Mouse (Mus musculus) hindbrain, postnatal 0 days (tissue): Measurements from ENCODE around the gene Pmepa1. TPM values are rescaled to one million over a fixed set of nuclear protein-coding genes. Genes with fewer than 3 reads are reported as not detected.

ENCODE experiments used
- ATAC-seq: fragments of 200-750 bp; cut with Nextera tagmentation; 2 replicates; pipeline ENCODE4 v1.8.0; 2017; ENCODE audit warnings: mild to moderate bottlenecking, moderate TSS enrichment, moderate library complexity
- DNase-seq: peaks from one replicate; pipeline ENCODE4 v3.0.0-alpha.2; 2015; ENCODE audit warnings: low spot score
- H3K27ac ChIP-seq: fragments of 300-500 bp; sonication (generic); 2 replicates; pipeline ENCODE4 v1.5.1; 2014; ENCODE audit warnings: mild to moderate bottlenecking
- H3K27me3 ChIP-seq: fragments of 300-500 bp; sonication (generic); 2 replicates; pipeline ENCODE4 v1.6.1; 2014; ENCODE audit warnings: low read length, mixed read lengths; ENCODE audit not compliant: insufficient read depth
- H3K36me3 ChIP-seq: fragments of 300-500 bp; sonication (generic); 2 replicates; pipeline ENCODE4 v1.6.1; 2014; ENCODE audit warnings: low read length, mixed read lengths; ENCODE audit not compliant: insufficient read depth
- H3K4me1 ChIP-seq: fragments of 300-500 bp; sonication (generic); 2 replicates; pipeline ENCODE4 v1.6.1; 2014; ENCODE audit warnings: antibody characterized with exemption, low read length, mixed read lengths; ENCODE audit not compliant: insufficient read depth
- H3K4me2 ChIP-seq: fragments of 300-500 bp; sonication (generic); 2 replicates; pipeline ENCODE4 v1.6.1; 2014; ENCODE audit warnings: low read depth, mild to moderate bottlenecking, low read length, moderate library complexity, mixed read lengths
- H3K4me3 ChIP-seq: fragments of 300-500 bp; sonication (generic); 2 replicates; pipeline ENCODE4 v1.5.1; 2014; ENCODE audit warnings: low read length
- H3K9ac ChIP-seq: fragments of 300-500 bp; sonication (generic); replicated peaks from 2 replicates; pipeline ENCODE4 v1.6.1; 2014; ENCODE audit warnings: mild to moderate bottlenecking, low read length, moderate library complexity, mixed read lengths
- H3K9me3 ChIP-seq: fragments of 300-500 bp; sonication (generic); 2 replicates; pipeline ENCODE4 v1.6.1; 2016; ENCODE audit warnings: low read length, mixed read lengths
- CTCF ChIP-seq: IDR thresholded peaks from 2 replicates; pipeline ENCODE4 v1.5.1; 2016; ENCODE audit warnings: antibody characterized with exemption, control low read depth, low read depth
- WGBS: fragments of 180-500 bp; shearing (Covaris S2); extraction: QIAGEN DNeasy Blood & Tissue Kit; methylation state at CpG from one replicate; pipeline ENCODE4 v1.1.7; 2014; 5-methylcytosine and 5-hydroxymethylcytosine counted together
- polyA plus RNA-seq: library from polyadenylated mRNA; unstranded; fragments of >200 nt; fragmentation: Nextera tagmentation; extraction: Ambion mirVana; gene quantifications from 2 replicates; pipeline ENCODE4 v1.2.1, GENCODE M21; 2015
- total RNA-seq: library from RNA; depleted of rRNA; stranded (reverse); fragments of >200 nt; gene quantifications from 2 replicates; pipeline ENCODE4 v1.2.3, GENCODE M21; 2014

Pmepa1 gene
- total and polyA plus RNA-seq, 2 experiments from 2014 or later = 3.0 to 16.0 TPM

DNA sequence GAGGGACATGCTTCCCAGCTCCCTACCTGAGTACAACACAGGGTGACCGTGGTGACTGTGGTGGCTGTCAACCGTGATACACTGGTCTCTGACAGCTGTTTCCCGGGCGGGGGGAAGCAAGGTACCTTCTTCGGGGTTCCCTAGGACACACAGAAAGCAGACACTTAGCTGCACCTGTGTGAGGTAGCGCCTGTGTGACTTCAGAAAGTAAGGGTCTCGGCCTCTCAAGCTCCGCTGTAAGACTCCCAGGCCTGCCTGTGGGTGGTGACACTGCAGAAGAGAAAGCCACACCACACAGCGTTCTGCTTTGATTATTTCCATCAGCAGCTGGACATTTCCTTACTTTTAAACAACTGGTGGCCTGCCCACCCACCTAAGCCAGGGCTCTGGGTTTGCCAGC is 4.8 kb downstream of the Pmepa1 start:
- H3K9me3 ChIP-seq = no peaks in the 10 kb centered on the region
- no peak for DNase-seq
- no peaks in the 10 kb centered on the region for H3K36me3 ChIP-seq
- H3K4me2 ChIP-seq = no peak overlapping the region
- no peak overlapping the region for H3K4me3 ChIP-seq
- WGBS = 71% methylated on average over 9 of the region's 9 CpGs
- H3K27ac ChIP-seq = no peak overlapping the region
- TF ChIP-seq CTCF = no peak
- H3K4me1 ChIP-seq = peaks cover 32% of the 10 kb centered on the region
- no peaks in the 10 kb centered on the region for H3K27me3 ChIP-seq
- H3K9ac ChIP-seq = no peak overlapping the region
- no peak for ATAC-seq

- H3K36me3 ChIP-seq = no peaks in the 10 kb centered on the region
- no peaks in the 10 kb centered on the region for H3K9me3 ChIP-seq
- no peak overlapping the region for H3K4me2 ChIP-seq
- ATAC-seq (no peak), DNase-seq (no peak)
- H3K4me3 ChIP-seq = no peak overlapping the region
- no peak for TF ChIP-seq CTCF
- H3K27me3 ChIP-seq = no peaks in the 10 kb centered on the region
- H3K27ac ChIP-seq = no peak overlapping the region
- 56% methylated on average over 11 of the region's 11 CpGs for WGBS
- no peak overlapping the region for H3K9ac ChIP-seq
- H3K4me1 ChIP-seq = peaks cover 32% of the 10 kb centered on the region
These were observed 5.6 kb downstream of the Pmepa1 start for GRCm38 (mm10) chr2:173270601-173271248.

GRCm38 (mm10) chr2:173270196-173270595 is 6.1 kb downstream of the Pmepa1 start:
- 43% methylated on average over 9 of the region's 9 CpGs for WGBS

DNA sequence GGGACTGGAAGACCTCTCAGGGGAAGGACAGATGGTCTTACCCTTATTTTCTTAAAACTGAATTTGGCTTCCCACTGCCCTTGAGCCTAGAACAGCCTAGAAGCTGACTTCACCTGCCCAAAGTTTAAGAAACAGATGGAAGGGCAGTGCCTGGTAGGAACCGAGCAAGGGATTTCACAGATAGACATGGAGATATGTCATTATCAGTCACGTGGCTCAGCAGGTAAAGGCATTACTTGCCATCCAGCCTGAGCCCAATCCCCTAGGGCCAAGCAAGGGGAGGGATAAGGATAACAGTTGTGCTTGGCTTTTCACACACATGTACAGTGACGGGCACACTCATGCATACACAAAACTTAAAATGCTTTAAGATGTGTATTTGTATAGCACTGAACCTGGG is 8.8 kb downstream of the Pmepa1 start:
- H3K9ac ChIP-seq = no peak overlapping the region
- no peak overlapping the region for H3K27ac ChIP-seq
- ATAC-seq = no peak
- no peaks in the 10 kb centered on the region for H3K36me3 ChIP-seq
- TF ChIP-seq CTCF = no peak
- no peak overlapping the region for H3K4me3 ChIP-seq
- H3K4me1 ChIP-seq = peaks cover 26% of the 10 kb centered on the region
- DNase-seq = no peak
- H3K4me2 ChIP-seq = no peak overlapping the region
- no peaks in the 10 kb centered on the region for H3K9me3 ChIP-seq
- H3K27me3 ChIP-seq = no peaks in the 10 kb centered on the region
- WGBS = 69% methylated on average over 3 of the region's 3 CpGs

More at GRCm38 (mm10) chr2:173270196-173270595, 6.1 kb downstream of the Pmepa1 start:
- TF ChIP-seq CTCF = no peak
- ATAC-seq = no peak
- no peak overlapping the region for H3K4me3 ChIP-seq
- H3K9me3 ChIP-seq = no peaks in the 10 kb centered on the region
- no peaks in the 10 kb centered on the region for H3K27me3 ChIP-seq
- H3K4me2 ChIP-seq = no peak overlapping the region
- no peaks in the 10 kb centered on the region for H3K36me3 ChIP-seq
- H3K9ac ChIP-seq = no peak overlapping the region
- no peak for DNase-seq
- no peak overlapping the region for H3K27ac ChIP-seq
- peaks cover 32% of the 10 kb centered on the region for H3K4me1 ChIP-seq

DNA sequence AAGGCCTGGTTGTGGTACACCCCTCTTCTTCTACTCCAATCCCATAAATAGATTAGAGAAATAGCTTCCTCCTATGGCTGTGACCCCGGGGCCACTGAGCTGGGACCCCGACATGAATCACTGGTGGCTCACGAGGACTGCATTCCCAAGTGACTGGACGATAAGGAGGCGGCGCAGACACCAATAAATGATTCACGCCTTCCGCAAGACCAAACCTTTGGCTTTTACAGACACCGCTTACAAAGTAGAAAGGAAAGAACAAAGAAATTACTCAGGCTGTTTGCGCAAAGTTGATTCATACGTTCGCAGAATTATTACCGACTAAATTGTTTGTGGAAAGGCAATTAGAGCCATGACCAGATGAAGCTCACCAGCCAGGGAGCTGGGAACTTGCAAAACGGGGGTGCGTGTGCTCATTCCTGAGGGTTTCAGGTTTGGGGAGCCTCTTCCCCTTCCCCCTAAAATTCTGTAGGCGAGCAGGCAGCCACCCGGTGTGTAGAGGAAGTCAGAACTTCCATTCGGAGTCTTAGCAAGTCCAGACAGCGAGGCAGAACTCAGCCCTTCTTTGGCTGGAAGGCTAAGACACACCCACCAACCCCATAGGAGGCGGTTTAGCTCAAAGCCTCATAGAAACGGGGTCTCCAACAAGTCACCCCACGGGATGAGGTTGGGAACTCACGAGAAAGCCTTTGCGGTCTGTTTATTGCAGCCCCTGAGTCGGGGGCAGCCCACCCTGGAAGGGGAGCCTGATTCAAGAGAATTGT is 9.8 kb downstream of the Pmepa1 start:
- 65% methylated on average over 25 of the region's 25 CpGs for WGBS
- DNase-seq = no peak

DNA sequence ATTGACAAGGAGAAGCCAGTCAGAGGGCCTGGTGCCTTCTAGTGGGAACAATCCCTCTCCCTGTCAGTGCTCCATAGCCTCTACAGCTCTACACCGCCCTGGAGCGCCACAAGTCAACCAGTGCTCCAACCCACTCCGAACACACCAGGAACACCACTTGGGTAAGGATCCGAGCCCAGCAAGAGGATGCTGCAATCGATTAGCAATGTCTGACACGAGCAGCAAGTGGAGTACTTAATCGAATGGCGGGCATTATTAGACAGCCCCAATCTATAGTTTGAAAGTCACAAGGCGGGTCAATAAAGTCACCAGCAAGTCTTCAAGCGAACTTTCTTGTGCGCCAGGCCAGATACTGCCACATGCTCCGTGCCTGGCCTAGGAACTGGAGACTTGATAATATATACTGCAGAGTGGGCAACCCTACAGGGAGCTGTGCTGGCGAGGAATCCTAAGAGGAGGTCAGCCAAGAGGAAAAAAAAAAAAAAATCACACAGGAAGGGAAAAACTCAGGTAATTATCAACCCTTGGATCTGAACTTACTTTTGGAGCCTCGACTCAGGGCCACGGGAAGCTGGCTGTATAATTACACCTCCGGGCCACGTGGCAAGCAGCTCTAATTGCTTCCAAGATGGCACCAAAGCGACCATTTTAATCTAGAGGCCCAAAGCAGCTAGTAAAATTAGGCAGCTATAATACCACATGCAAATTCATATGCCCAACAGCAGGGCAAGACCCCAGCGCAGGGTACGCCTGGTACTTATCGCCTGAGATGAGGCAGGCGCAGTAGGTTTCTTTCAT is 10.7 kb downstream of the Pmepa1 start:
- Histone ChIP-seq H3K36me3 (no peaks in the 10 kb centered on the region), H3K27me3 (no peaks in the 10 kb centered on the region), H3K9ac (no peak overlapping the region), H3K9me3 (no peaks in the 10 kb centered on the region), H3K4me2 (no peak overlapping the region), H3K4me1 (peaks cover 23% of the 10 kb centered on the region), H3K27ac (no peak overlapping the region), H3K4me3 (no peak overlapping the region)
- DNase-seq (no peak), ATAC-seq (no peak)
- TF ChIP-seq CTCF = no peak
- 85% methylated on average over 22 of the region's 22 CpGs for WGBS

More for the DNA sequence above, 9.8 kb downstream of the Pmepa1 start:
- no peak for ATAC-seq
- Histone ChIP-seq H3K9me3 (no peaks in the 10 kb centered on the region), H3K4me3 (no peak overlapping the region), H3K4me1 (peaks cover 26% of the 10 kb centered on the region), H3K4me2 (no peak overlapping the region), H3K36me3 (no peaks in the 10 kb centered on the region), H3K27me3 (no peaks in the 10 kb centered on the region), H3K27ac (no peak overlapping the region), H3K9ac (no peak overlapping the region)
- TF ChIP-seq CTCF = no peak
